Mouse (Mus musculus) testis, adult 2 months (tissue): ENCODE results near the gene Sh3bp4.

ENCODE experiments used
- CTCF ChIP-seq: fragments of 200-500 bp; IDR thresholded peaks from 2 replicates; pipeline ENCODE4 v1.5.1; 2012; ENCODE audit warnings: low read depth, mild to moderate bottlenecking, inconsistent platforms, low read length, moderate library complexity; ENCODE audit not compliant: control insufficient read depth, insufficient read depth, insufficient replicate concordance
- POLR2A ChIP-seq: fragments of 200-500 bp; IDR thresholded peaks from 2 replicates; pipeline ENCODE4 v1.6.1; 2012; ENCODE audit warnings: low read depth, mild to moderate bottlenecking, inconsistent platforms, low read length, moderate library complexity; ENCODE audit not compliant: control insufficient read depth

DNA sequence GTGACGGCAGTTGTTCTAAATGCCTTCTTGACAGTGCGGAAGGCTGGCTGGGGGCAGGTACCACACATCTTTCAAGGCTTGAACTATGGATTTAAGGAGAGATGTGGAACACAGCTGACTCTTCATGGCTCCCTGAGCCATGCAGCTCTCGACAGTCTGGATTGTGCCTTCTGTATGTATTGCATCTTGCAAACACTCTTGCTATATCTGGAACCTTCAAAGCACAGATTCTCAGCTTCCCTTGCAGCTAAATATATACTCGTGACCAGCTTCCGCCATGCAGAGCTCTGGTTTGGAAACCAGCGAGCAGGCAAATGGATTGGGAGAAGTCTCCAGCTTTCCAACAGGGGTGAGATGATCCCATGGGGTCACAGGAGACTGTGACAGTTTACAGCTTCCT, 93.3 kb downstream of the Sh3bp4 start:
- TF ChIP-seq CTCF = no peak
- no peak for TF ChIP-seq POLR2A
